Mouse (Mus musculus) forebrain, embryonic 12.5 days (tissue): ENCODE results near the gene Ropn1l. TPM values are rescaled to one million over a fixed set of nuclear protein-coding genes. Genes with fewer than 3 reads are reported as not detected.

ENCODE experiments used
- ATAC-seq: fragments of 200-750 bp; cut with Nextera tagmentation; 2 replicates; pipeline ENCODE4 v1.8.0; 2017; ENCODE audit warnings: moderate TSS enrichment; ENCODE audit not compliant: low FRiP score
- H3K27ac ChIP-seq: fragments of 300-500 bp; sonication (generic); 2 replicates; pipeline ENCODE4 v1.5.1; 2016; ENCODE audit warnings: mild to moderate bottlenecking
- H3K27me3 ChIP-seq: fragments of 300-500 bp; sonication (generic); 2 replicates; pipeline ENCODE4 v1.6.1; 2016; ENCODE audit warnings: mild to moderate bottlenecking
- H3K36me3 ChIP-seq: fragments of 300-500 bp; sonication (generic); replicated peaks from 2 replicates; pipeline ENCODE4 v1.6.1; 2016; ENCODE audit warnings: mild to moderate bottlenecking
- H3K4me1 ChIP-seq: fragments of 300-500 bp; sonication (generic); 2 replicates; pipeline ENCODE4 v1.6.1; 2016
- H3K4me2 ChIP-seq: fragments of 300-500 bp; sonication (generic); 2 replicates; pipeline ENCODE4 v1.6.1; 2016; ENCODE audit warnings: mild to moderate bottlenecking, moderate library complexity
- H3K4me3 ChIP-seq: fragments of 300-500 bp; sonication (generic); replicated peaks from 2 replicates; pipeline ENCODE4 v1.5.1; 2016; ENCODE audit warnings: mild to moderate bottlenecking
- H3K9ac ChIP-seq: fragments of 300-500 bp; sonication (generic); 2 replicates; pipeline ENCODE4 v1.6.1; 2016; ENCODE audit warnings: mild to moderate bottlenecking
- H3K9me3 ChIP-seq: fragments of 300-500 bp; sonication (generic); 2 replicates; pipeline ENCODE4 v1.6.1; 2016
- WGBS: fragments of 180-500 bp; shearing (Covaris S2); methylation state at CpG from one replicate; pipeline ENCODE4 v1.1.7; 2016; 5-methylcytosine and 5-hydroxymethylcytosine counted together
- polyA plus RNA-seq: library from polyadenylated mRNA; unstranded; fragments of >200 nt; fragmentation: Nextera tagmentation; extraction: Ambion mirVana; gene quantifications from 2 replicates; pipeline ENCODE4 v1.2.1, GENCODE M21; 2016

Gene Ropn1l
- polyA plus RNA-seq: 2.1 and 2.3 TPM in 2 replicates

- ATAC-seq: peak; percentile 93
- Histone ChIP-seq H3K4me3 (peak within 1 kb of the TSS; percentile 60), H3K4me2 (peak within 1 kb of the TSS; percentile 79), H3K36me3 (peaks cover 12% of the 10 kb centered on the region), H3K27ac (peak within 1 kb of the TSS; percentile 68), H3K4me1 (peaks cover 10% of the 10 kb centered on the region), H3K9ac (peak within 1 kb of the TSS; percentile 69), H3K27me3 (no peaks in the 10 kb centered on the region), H3K9me3 (no peaks in the 10 kb centered on the region)
- under 1% methylated on average over 53 of the region's 57 CpGs for WGBS
Observed at GRCm38 (mm10) chr15:31453098-31453916, at the start of gene Ropn1l. Gene Ropn1l (minus strand): TSS chr15:31453737.

DNA sequence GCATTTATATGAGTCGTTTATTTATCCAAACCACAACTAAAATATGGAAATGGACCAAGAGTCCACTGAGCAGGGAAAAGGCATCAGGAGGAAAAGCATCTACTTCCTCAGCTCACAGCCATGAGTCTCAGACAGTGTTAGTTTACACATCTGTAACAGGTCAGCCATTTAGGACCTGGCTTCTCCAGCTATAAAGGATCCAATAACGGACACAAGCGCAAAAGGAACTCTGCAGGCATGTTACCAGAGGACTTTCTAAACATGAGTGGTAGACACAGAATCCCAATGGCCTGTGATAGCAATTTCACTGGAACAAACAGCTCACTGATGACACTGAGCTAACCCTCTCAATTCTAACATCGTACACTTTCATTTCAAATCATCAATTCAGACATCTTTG, 49.5 kb upstream of the Ropn1l start:
- ATAC-seq: no peak
- WGBS: 94% methylated on average over 4 of the region's 4 CpGs
- no peak overlapping the region for H3K4me3 ChIP-seq

GRCm38 (mm10) chr15:31502313-31502712, 48.8 kb upstream of the Ropn1l start:
- H3K9ac ChIP-seq: no peak overlapping the region
- WGBS: 88% methylated on average over 1 of the region's 1 CpGs
- peaks cover 39% of the 10 kb centered on the region for H3K36me3 ChIP-seq
- H3K9me3 ChIP-seq: no peaks in the 10 kb centered on the region
- no peaks in the 10 kb centered on the region for H3K27me3 ChIP-seq
- no peak overlapping the region for H3K4me3 ChIP-seq
- no peak for ATAC-seq
- H3K27ac ChIP-seq: no peak overlapping the region
- no peak overlapping the region for H3K4me2 ChIP-seq
- H3K4me1 ChIP-seq: no peaks in the 10 kb centered on the region

More for the DNA sequence above, 49.5 kb upstream of the Ropn1l start:
- no peaks in the 10 kb centered on the region for H3K4me1 ChIP-seq
- H3K36me3 ChIP-seq: peaks cover 33% of the 10 kb centered on the region
- H3K9me3 ChIP-seq: no peaks in the 10 kb centered on the region
- H3K27ac ChIP-seq: no peak overlapping the region
- H3K9ac ChIP-seq: no peak overlapping the region
- H3K4me2 ChIP-seq: no peak overlapping the region
- H3K27me3 ChIP-seq: no peaks in the 10 kb centered on the region

GRCm38 (mm10) chr15:31494803-31495202, 41.3 kb upstream of the Ropn1l start:
- H3K27ac ChIP-seq: no peak overlapping the region
- no peak overlapping the region for H3K9ac ChIP-seq
- no peak overlapping the region for H3K4me3 ChIP-seq
- peaks cover 64% of the 10 kb centered on the region for H3K36me3 ChIP-seq
- no peaks in the 10 kb centered on the region for H3K9me3 ChIP-seq
- H3K4me1 ChIP-seq: no peaks in the 10 kb centered on the region
- ATAC-seq: no peak
- H3K27me3 ChIP-seq: no peaks in the 10 kb centered on the region
- H3K4me2 ChIP-seq: no peak overlapping the region
- 90% methylated on average over 9 of the region's 9 CpGs for WGBS

DNA sequence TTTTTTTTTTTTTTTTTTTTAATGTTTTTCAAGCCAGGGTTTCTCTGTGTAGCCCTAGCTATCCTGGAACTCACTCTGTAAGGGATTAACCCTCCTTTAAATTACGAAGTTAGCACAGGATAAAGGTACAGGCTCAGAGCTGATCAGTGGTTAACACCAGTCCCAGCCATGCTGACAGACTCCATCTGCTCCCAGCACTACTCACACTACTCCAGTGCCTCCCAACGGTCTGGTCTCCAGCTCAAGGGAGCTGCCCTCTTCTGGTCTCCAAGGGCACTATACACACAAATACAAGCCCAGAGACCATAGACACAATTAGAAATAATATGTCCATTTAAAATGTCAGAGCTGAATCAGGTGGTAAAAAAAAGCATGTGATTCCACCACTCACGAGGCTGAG, 40.8 kb upstream of the Ropn1l start:
- Histone ChIP-seq H3K27me3 (no peaks in the 10 kb centered on the region), H3K4me2 (no peak overlapping the region), H3K36me3 (peaks cover 63% of the 10 kb centered on the region), H3K4me1 (no peaks in the 10 kb centered on the region), H3K27ac (no peak overlapping the region), H3K9me3 (no peaks in the 10 kb centered on the region), H3K4me3 (no peak overlapping the region), H3K9ac (no peak overlapping the region)
- 83% methylated on average over 3 of the region's 3 CpGs for WGBS
- ATAC-seq: no peak

DNA sequence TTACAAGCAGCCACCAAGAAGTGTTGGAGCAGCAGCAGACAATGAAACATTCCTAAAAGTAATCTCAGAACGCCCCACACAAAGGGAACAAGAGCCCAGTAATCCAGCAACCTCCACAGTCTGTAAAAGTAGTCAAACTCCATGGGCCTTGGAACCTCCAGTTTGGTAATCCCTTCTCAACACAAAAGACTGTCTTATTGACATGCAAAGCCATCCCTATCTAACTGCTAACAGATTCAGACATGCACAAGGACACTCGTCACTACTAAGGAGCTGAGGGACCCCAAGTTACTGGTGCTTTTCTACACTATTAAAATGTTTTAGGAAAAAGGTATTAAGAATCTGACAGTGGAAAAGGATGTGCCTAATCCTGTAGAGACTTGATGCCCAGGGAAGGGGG, 33.9 kb upstream of the Ropn1l start:
- no peak overlapping the region for H3K4me2 ChIP-seq
- no peak overlapping the region for H3K4me3 ChIP-seq
- peaks cover 41% of the 10 kb centered on the region for H3K36me3 ChIP-seq
- peaks cover 8% of the 10 kb centered on the region; the same call in 1 of the 2 replicates for H3K4me1 ChIP-seq
- H3K9me3 ChIP-seq: no peaks in the 10 kb centered on the region
- no peak overlapping the region for H3K27ac ChIP-seq
- whole genome bisulfite sequencing: 14% methylated on average over 2 of the region's 2 CpGs
- H3K27me3 ChIP-seq: no peaks in the 10 kb centered on the region
- ATAC-seq: peak; percentile 33; the same call in 1 of the 2 replicates
- H3K9ac ChIP-seq: no peak overlapping the region

DNA sequence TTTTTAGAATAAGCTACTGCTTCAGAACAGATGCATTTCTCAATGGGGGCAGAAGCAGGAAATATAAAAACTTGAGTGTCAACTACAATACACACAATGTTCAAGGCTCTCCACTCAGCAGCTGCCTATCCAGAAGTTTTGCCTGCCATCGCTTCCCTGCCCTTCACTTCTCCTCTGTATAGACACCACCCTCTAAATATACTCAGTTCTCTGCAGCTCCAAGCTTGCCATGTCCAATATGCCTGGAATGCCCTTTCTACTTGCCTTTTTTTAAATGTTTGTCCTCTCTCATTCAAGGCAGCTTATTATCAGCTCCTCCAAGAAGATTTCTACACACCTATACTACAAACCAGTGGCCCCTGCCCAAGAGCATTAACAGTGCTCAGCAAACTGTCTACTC, 23.1 kb upstream of the Ropn1l start:
- Histone ChIP-seq H3K27me3 (no peaks in the 10 kb centered on the region), H3K4me3 (no peak overlapping the region), H3K36me3 (peaks cover 73% of the 10 kb centered on the region), H3K4me1 (no peaks in the 10 kb centered on the region), H3K9me3 (no peaks in the 10 kb centered on the region), H3K4me2 (no peak overlapping the region), H3K9ac (no peak overlapping the region), H3K27ac (no peak overlapping the region)
- ATAC-seq: no peak
- WGBS: 82% methylated on average over 1 of the region's 1 CpGs

DNA sequence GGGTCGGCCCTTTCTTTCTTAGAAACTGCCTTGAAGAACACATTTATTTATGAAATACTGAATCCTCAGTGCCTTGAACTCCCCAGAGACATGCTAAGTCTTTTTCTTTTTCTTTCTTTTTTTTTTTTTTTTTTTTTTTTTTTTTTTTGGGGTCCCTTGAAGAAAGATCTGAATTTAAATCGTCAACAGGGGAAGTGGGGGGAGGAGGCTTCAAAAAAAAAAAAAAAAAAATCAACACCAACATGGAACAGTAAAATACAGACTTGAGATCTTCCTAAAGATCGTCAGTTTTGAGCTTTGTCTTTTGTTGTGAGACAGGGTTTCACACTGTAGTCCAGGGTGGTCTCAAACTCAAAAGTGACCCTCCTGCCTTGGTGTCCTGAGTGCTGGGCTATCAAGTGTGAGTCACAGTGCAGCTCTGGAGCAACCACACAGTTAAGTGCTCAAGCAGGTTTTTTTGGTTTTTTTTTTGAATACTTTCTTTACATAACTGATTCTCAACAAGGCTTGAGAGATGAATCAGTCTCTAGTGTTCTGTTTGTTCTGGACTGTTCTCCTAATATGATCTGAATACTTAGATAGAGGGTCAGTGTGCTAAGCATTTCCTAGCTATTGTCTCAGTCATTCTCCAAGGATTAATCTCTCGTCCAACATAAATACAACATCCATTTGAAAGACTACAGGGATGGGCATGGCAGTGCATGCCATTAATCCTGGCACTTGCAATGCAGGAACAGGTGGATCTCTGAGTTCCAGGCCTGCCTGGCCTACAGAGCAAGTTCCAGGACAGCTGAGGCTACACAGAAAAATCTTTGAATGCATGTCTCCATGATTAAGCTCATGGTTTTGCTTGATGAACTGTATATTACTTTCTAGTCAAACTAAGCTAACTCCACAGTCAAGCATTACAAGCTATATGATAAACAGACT, 19.4 kb upstream of the Ropn1l start:
- peaks cover 56% of the 10 kb centered on the region for H3K36me3 ChIP-seq
- WGBS: 68% methylated on average over 4 of the region's 4 CpGs

GRCm38 (mm10) chr15:31471529-31471928, 18.0 kb upstream of the Ropn1l start:
- WGBS: 94% methylated on average over 4 of the region's 4 CpGs
- no peaks in the 10 kb centered on the region for H3K27me3 ChIP-seq
- H3K4me3 ChIP-seq: no peak overlapping the region
- no peaks in the 10 kb centered on the region for H3K4me1 ChIP-seq
- ATAC-seq: no peak
- H3K36me3 ChIP-seq: peaks cover 59% of the 10 kb centered on the region
- H3K4me2 ChIP-seq: no peak overlapping the region
- H3K27ac ChIP-seq: no peak overlapping the region
- H3K9ac ChIP-seq: no peak overlapping the region
- H3K9me3 ChIP-seq: no peaks in the 10 kb centered on the region

More for the DNA sequence above, 19.4 kb upstream of the Ropn1l start:
- H3K4me3 ChIP-seq: no peak overlapping the region
- no peaks in the 10 kb centered on the region for H3K27me3 ChIP-seq
- no peak for ATAC-seq
- H3K4me1 ChIP-seq: no peaks in the 10 kb centered on the region
- no peak overlapping the region for H3K4me2 ChIP-seq
- H3K27ac ChIP-seq: no peak overlapping the region
- H3K9ac ChIP-seq: no peak overlapping the region
- H3K9me3 ChIP-seq: no peaks in the 10 kb centered on the region

DNA sequence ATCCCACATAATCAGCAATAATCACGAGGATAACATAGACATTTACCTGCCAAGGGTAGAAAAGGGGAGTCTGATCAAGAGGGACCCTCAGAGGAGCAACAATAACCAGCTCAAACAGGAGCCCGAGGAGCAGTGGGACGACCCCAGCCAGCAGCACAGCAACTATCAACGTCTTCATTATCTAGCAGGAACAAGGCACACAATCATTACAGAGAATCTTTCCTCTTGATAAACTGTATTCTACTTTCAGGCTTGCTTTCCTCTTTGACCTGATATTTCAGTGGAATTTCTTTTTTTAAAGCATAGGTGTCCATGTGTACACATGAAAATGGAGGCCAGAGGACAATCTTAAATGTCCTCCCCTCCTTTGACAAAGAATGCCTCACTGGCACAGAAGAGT, 16.0 kb upstream of the Ropn1l start:
- peaks cover 65% of the 10 kb centered on the region for H3K36me3 ChIP-seq
- H3K4me3 ChIP-seq: no peak overlapping the region
- H3K9me3 ChIP-seq: no peaks in the 10 kb centered on the region
- H3K4me1 ChIP-seq: no peaks in the 10 kb centered on the region
- 87% methylated on average over 4 of the region's 4 CpGs for WGBS
- no peak for ATAC-seq
- H3K4me2 ChIP-seq: no peak overlapping the region
- no peak overlapping the region for H3K27ac ChIP-seq
- H3K9ac ChIP-seq: no peak overlapping the region
- no peaks in the 10 kb centered on the region for H3K27me3 ChIP-seq

DNA sequence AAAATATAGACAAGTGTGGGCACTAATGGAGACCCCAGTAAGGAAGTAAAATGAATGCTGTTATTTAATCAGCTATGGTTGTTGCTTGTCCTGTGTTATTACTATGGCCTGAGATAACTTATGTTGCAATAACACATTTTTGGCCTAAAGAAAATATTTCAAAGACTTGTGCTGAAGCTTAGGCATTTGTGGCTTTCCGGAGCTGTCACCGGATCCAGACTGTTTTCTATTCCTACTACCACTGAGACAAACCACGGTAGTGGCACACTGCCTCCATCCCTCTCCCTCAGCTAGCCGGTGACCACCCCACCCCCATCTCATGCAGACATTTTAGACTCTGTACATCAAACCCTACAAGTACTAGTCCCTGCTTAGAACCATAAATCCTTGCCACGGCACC, 15.3 kb upstream of the Ropn1l start:
- 93% methylated on average over 5 of the region's 5 CpGs for WGBS
- no peaks in the 10 kb centered on the region for H3K9me3 ChIP-seq
- no peak overlapping the region for H3K27ac ChIP-seq
- no peaks in the 10 kb centered on the region for H3K27me3 ChIP-seq
- no peaks in the 10 kb centered on the region for H3K4me1 ChIP-seq
- no peak overlapping the region for H3K4me2 ChIP-seq
- no peak overlapping the region for H3K9ac ChIP-seq
- peaks cover 67% of the 10 kb centered on the region for H3K36me3 ChIP-seq
- H3K4me3 ChIP-seq: no peak overlapping the region
- ATAC-seq: no peak

GRCm38 (mm10) chr15:31466749-31467148, 13.2 kb upstream of the Ropn1l start:
- Histone ChIP-seq H3K9ac (no peak overlapping the region), H3K4me2 (no peak overlapping the region), H3K9me3 (no peaks in the 10 kb centered on the region), H3K4me1 (no peaks in the 10 kb centered on the region), H3K27ac (no peak overlapping the region), H3K4me3 (no peak overlapping the region), H3K36me3 (peaks cover 78% of the 10 kb centered on the region), H3K27me3 (no peaks in the 10 kb centered on the region)
- ATAC-seq: no peak
- WGBS: 92% methylated on average over 1 of the region's 1 CpGs
